Mouse (Mus musculus) right cerebral cortex, postnatal 4 days (tissue): Measurements from ENCODE around the gene Sergef.
"Not testable (repeated sequence)": the region's sequence is repeated elsewhere in the genome, so short reads cannot be mapped to it uniquely, and the experiment has no call there.

Experiments
- DNase-seq: peaks from one replicate; pipeline ENCODE4 v3.0.0-alpha.2; 2022

The Sergef gene

GRCm38 (mm10) chr7:46639692-46640031 lies at the start of gene Sergef:
Sergef (minus strand) TSS chr7:46639807.
- peak; percentile 83 for DNase-seq

GRCm38 (mm10) chr7:46686827-46687226 lies 47.2 kb upstream of the Sergef start:
- no peak for DNase-seq

- DNase-seq: no peak
Observed at GRCm38 (mm10) chr7:46680732-46681131, 41.1 kb upstream of the Sergef start.

- DNase-seq: not testable (repeated sequence)
Observed at GRCm38 (mm10) chr7:46679044-46679443, 39.4 kb upstream of the Sergef start.

GRCm38 (mm10) chr7:46678417-46678816 lies 38.8 kb upstream of the Sergef start:
- no peak for DNase-seq

GRCm38 (mm10) chr7:46676808-46677360 lies 37.3 kb upstream of the Sergef start:
- DNase-seq: no peak

- DNase-seq: no peak
Observed at GRCm38 (mm10) chr7:46675886-46676285, 36.3 kb upstream of the Sergef start.

- no peak for DNase-seq
Observed at GRCm38 (mm10) chr7:46675061-46675460, 35.5 kb upstream of the Sergef start.

GRCm38 (mm10) chr7:46672160-46672672 lies 32.6 kb upstream of the Sergef start, which contains the start of gene Tph1:
Tph1 (minus strand) TSS chr7:46672537.
- no peak for DNase-seq

- DNase-seq: no peak
Observed at GRCm38 (mm10) chr7:46667256-46667655, 27.6 kb upstream of the Sergef start.

GRCm38 (mm10) chr7:46665236-46665635 lies 25.6 kb upstream of the Sergef start:
- DNase-seq: peak; percentile 53

- no peak for DNase-seq
Observed at GRCm38 (mm10) chr7:46661591-46662090, 22.0 kb upstream of the Sergef start.

- no peak for DNase-seq
Observed at GRCm38 (mm10) chr7:46652279-46652678, 12.7 kb upstream of the Sergef start.

GRCm38 (mm10) chr7:46650231-46650630 lies 10.6 kb upstream of the Sergef start:
- DNase-seq: not testable (repeated sequence)

- DNase-seq: no peak
Observed at GRCm38 (mm10) chr7:46648431-46649140, 9.0 kb upstream of the Sergef start.

- DNase-seq: peak; percentile 22
Observed at GRCm38 (mm10) chr7:46643172-46643571, 3.6 kb upstream of the Sergef start.

GRCm38 (mm10) chr7:46640062-46640461 lies 455 bp upstream of the Sergef start:
- no peak for DNase-seq

- DNase-seq: no peak
Observed at GRCm38 (mm10) chr7:46638889-46639691, 517 bp downstream of the Sergef start.

GRCm38 (mm10) chr7:46628375-46628975 lies 11.1 kb downstream of the Sergef start:
- no peak for DNase-seq

- DNase-seq: no peak
Observed at GRCm38 (mm10) chr7:46623979-46624378, 15.6 kb downstream of the Sergef start.

GRCm38 (mm10) chr7:46618416-46619110 lies 21.0 kb downstream of the Sergef start:
- DNase-seq: no peak

- no peak for DNase-seq
Observed at GRCm38 (mm10) chr7:46616429-46617005, 23.1 kb downstream of the Sergef start.
